Mouse (Mus musculus): Measurements from ENCODE around the gene Gtf2h2. TPM values are rescaled to one million over a fixed set of nuclear protein-coding genes. Genes with fewer than 3 reads are reported as not detected.
"Not testable (repeated sequence)": the region's sequence is repeated elsewhere in the genome, so short reads cannot be mapped to it uniquely, and the experiment has no call there.

Gtf2h2 gene
- total RNA-seq (2021) = 10 to 100 TPM; 27.8 to 31.4 TPM
- long read RNA-seq, experiment 1, partial matches to known transcripts = 0 of 2 reads
- long read RNA-seq, experiment 1, other reads (novel, unspliced or antisense) = 0 of 2 reads
- long read RNA-seq, experiment 2, transcript Gtf2h2-202 (16 exons, 1,656 nt) = major isoform, 10 of 20 reads
- long read RNA-seq, experiment 2, partial matches to known transcripts = 4 of 20 reads
- long read RNA-seq, experiment 2, other reads (novel, unspliced or antisense) = 6 of 20 reads

- peak; percentile 87 to 89 for DNase-seq (ENCODE audit: low spot score in 2 of 2)
Observed at GRCm38 (mm10) chr13:100492061-100492787, at the start of gene Gtf2h2. Gene Gtf2h2, minus strand, starts transcription at chr13:100492579.

DNA sequence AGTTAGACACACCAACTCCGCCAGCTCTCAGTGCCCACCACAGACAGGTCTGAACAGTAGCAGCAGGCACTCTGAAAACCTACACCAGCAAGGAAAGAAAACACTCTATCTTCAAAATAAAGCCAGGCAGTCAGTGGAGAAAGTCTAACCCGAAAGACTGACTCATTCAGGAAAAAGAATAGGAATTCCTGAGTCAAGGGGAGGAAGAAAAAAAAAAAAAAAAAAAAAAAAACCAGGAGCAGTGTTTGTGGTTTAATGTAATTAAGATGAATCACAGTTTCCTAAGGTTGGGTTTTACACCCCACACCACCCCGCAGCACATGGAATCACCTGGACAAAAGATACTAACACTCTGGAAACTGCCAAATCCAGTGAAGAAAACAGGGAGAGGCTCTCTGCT, 43.8 kb upstream of the Gtf2h2 start:
- DNase-seq (ENCODE audit: low spot score in 2 of 2) = no peak

DNA sequence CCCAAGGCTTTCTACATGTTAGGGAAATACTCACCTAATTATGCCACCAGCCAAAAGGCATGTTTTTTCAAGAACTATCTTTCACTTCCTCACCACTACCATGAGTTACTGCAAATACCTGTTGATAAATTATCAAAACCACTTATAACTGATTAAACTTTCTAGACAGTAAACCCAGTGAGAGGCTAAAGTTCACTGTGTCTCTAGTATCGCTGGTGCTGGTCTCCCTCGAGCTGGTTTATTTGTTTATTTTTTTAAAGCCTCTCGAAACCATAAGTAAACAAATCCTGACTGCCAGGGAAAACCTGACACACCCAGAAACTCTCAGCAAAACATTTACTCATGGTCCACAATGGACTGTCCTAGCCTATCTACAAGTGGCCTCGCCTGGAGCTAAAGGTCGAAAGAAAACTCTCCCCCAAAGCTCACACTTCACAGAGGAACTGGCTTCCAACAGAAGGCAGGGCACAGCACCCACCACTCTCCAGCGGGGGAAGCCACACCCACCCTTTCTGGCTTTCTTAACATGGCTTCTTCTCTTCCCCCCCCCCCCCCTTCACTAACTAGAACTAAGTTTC, 40.5 kb upstream of the Gtf2h2 start:
- no peak for DNase-seq (ENCODE audit: low spot score in 2 of 2)

- DNase-seq (ENCODE audit: low spot score in 2 of 2) = no peak
Observed at GRCm38 (mm10) chr13:100526649-100527038, 34.3 kb upstream of the Gtf2h2 start.

GRCm38 (mm10) chr13:100525935-100526648, 33.7 kb upstream of the Gtf2h2 start:
- no peak for DNase-seq (ENCODE audit: low spot score in 2 of 2)

- DNase-seq (ENCODE audit: low spot score in 2 of 2) = no peak
Observed at GRCm38 (mm10) chr13:100524896-100525295, 32.5 kb upstream of the Gtf2h2 start.

DNA sequence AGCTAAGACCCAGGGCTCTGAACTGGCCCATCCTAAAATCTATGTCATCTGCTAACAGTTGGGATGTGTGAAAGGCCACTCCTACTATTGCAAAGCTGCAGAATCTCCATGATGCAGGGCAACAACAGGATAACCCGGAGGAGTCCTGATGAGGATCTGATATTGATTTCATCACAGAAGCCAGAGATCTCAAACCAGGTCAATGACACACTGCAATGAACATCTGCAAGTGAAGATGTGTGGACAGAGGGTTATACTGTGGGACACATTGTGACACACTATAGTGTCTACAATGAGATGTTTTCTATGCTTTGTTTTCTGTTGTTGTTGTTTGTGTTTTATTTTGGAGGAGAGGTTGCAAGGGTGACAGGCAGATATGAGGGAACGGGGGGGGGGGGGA, 31.3 kb upstream of the Gtf2h2 start:
- no peak for DNase-seq (ENCODE audit: low spot score in 2 of 2)

- no peak for DNase-seq (ENCODE audit: low spot score in 2 of 2)
Observed at GRCm38 (mm10) chr13:100521724-100522591, 29.6 kb upstream of the Gtf2h2 start.

GRCm38 (mm10) chr13:100519162-100519561, 26.8 kb upstream of the Gtf2h2 start:
- DNase-seq (ENCODE audit: low spot score in 2 of 2) = no peak

- DNase-seq (ENCODE audit: low spot score in 2 of 2) = no peak
Observed at GRCm38 (mm10) chr13:100518191-100518590, 25.8 kb upstream of the Gtf2h2 start.

DNA sequence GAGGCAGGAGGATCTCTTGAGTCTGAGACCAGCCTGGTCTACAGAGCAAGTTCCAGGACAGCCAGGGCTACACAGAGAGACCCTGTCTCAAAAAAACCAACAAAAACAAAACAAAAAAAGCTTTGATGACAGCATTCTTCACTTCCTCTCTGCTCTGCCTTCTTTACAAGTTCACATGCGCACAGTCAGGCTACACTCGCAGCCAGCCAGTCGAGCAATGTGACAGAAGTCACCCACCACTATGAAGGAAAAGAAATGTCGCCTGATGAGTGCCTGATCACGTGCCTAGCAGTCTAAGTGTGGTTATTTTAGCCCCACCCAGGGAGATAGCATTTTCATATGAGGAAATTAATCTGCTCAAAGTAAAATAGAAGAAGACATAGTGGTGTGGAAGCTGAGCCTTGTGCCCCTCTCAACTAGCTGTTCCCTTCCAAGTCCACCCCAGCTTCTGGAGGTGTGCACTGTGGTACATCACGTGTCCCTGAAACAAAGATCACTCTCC, 25.3 kb upstream of the Gtf2h2 start:
- DNase-seq (ENCODE audit: low spot score in 2 of 2) = no peak

DNA sequence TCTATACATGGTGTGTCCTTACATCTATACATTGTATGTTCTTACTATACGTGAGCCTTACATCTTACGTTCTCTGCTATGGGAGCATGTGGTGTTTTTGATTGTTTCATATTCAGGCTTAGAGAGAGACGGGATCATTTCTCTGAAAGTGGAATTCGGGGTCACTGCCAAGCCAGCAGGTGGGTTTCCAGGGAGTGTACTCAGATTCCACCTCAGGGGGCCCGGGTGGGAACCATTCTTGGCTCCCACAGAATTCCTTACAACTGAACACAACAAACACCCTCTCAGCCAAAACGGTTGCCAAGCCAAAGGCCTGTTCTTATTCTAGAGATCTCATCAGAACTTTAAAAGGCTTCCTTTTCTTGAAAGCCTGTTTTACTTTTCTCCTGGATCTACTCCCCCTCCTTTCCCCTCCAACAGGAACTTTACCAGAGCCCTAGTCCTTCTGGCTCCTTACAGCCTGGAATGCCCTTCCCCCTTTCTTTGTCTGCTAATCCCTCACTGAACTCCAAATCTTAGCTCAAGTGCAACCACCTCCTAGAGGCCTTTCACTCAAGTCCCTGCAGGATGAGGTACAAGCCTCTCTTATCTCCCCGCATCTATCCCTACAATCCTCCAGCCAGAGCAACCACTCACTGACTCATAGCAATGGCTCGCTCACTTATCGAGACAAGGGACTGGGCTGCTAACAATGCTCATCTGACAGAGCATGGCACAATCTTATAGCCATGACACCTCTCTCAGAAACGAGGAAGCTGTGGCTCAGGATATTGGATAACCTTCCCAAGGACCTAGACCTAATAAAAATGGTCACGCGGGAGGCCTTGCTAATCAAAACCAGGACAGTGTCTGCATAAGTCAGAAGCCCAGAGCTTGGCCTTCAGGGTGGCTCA, 24.1 kb upstream of the Gtf2h2 start:
- DNase-seq (ENCODE audit: low spot score in 2 of 2) = peak in 1 of 2 experiments; percentile 24

DNA sequence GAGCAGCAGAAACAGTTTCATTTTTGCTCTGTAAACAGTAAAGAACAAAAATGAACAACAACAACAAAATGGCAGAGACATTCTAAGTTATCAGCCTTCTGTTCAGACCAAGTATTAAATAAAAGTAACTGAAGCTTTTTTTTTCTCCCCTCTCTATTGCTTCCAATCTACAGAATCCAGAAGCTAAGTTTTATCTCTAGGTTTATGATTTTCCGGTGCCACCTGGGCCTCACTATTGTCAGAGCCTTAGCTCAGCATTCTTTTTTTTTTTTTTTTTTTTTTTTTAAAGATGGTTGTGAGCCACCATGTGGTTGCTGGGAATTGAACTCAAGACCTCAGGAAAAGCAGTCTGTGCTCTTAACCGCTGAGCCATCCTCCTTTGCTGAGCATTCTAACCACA, 20.4 kb upstream of the Gtf2h2 start:
- no peak for DNase-seq (ENCODE audit: low spot score in 2 of 2)

DNA sequence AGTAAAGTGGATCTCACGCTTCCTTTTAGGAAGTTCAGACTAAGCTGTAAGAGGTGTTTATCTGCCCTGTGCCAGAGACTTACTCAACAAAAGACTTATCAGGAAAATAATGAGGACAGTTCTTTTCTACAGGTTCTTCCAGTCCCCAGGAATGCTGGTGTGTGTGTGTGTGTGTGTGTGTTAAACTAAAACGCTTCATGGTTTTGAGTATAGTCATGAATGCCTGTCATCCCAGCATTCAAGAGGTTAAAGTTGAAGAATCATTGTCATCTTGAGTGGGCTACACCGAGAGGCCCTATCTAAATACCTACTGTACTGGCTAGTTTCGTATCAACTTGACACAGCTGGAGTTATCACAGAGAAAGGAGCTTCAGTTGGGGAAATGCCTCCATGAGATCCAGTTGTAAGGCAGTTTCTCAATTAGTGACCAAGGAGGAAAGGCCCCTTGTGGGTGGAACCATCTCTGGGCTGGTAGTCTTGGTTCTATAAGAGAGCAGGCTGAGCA, 19.5 kb upstream of the Gtf2h2 start:
- no peak for DNase-seq (ENCODE audit: low spot score in 2 of 2)

DNA sequence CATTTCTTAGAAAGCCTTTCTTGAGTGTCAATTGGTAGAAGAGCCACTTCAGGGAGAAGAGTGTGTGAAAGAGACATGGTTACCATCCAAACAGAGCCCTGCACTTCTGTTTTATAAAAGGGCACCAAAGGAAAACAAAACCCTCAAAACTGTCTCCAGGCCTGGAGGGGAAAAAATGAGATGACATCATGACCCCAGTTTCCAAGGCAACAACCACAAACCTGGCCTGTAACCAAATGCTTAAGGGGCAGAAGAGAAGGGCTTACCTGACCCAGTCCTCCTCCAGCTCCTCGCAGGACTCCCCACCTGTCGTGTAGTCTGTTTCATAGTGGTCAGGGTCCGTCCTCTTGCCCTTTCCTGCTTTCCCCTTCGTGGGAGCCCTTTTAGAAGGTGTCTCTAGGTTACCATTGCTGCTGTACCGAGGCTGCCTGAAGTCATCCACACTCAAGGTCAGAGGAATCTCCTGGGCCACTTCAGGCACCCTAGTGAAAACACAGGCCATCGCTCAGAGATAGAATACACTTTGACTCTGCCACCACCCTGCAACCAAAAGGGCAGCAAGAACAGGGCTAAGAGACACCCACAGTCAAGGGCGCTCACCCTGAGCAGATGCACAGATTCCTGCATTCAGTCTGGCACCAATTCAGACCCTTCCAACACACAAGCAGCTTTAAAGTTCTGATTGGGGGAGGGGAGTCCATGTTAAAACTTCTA, 18.9 kb upstream of the Gtf2h2 start:
- peak in 1 of 2 experiments; percentile 17 for DNase-seq (ENCODE audit: low spot score in 2 of 2)

- not testable (repeated sequence) for DNase-seq (ENCODE audit: low spot score in 2 of 2)
Observed at GRCm38 (mm10) chr13:100499625-100500024, 7.2 kb upstream of the Gtf2h2 start.

DNA sequence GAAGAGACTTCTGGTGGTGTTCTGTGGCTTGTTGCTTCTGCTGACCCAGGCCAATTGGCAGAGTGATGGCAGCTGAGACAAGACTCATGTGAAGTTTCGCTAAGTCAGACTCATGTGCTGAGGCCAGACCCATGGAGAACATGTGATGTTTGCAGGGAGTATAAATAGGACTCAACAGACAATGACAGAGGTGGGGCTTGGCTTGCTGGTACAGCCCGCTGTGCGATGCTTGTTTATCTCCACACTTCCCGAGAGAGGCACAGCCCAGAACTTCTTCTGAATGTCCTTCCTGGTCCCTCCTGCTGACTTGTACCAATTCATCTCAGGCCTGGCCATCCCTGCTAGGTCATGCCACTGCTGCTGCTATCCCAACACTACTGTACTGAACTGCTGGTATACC, 3.0 kb upstream of the Gtf2h2 start:
- DNase-seq (ENCODE audit: low spot score in 2 of 2) = no peak

DNA sequence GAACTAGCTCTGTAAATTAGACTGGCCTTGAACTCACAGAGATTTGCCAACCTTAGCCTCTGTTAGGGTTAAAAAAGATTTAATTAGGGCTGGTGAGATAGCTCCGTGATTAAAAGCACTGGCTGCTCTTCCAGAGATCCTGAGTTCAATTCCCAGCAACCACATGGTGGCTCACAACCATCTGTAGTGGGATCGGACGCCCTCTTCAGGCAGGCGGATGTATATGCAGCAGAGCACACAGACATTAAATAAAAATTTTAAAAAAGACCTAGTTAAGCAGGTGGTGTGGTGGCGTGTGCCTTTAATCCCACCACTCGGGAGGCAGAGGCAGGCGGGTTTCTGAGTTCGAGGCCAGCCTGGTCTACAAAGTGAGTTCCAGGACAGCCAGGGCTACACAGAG, 2.0 kb upstream of the Gtf2h2 start:
- not testable (repeated sequence) for DNase-seq (ENCODE audit: low spot score in 2 of 2)

GRCm38 (mm10) chr13:100493313-100493712, 934 bp upstream of the Gtf2h2 start:
- DNase-seq (ENCODE audit: low spot score in 2 of 2) = no peak
